Mouse (Mus musculus): ENCODE measurements around the gene Prss46.

DNA sequence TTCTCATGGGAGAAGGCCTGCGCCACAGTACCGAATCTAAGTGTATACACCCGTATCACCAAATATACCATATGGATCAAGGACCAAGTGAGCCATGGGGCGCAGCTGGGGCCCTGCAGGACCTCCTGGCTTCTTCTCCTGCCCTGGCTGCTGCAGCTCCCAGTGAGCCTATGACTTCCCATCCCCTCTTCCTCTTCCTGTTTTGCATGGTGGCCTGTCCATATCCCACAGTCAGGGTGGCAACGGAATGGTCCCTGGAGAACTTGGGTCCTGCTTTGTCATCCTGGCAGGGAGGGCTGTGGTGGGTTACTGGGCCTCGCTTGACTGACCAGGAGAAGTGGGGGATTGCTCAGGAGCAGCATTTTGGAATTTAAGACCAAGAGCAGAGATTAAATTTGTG lies 3.4 kb upstream of the Prss46 start:
- TF ChIP-seq POLR2A (IDR thresholded peaks at IDR 0.05; ENCODE audit: control insufficient read depth, extremely low read depth, insufficient read depth, low read length, poor library complexity) (no peak), CTCF (IDR thresholded peaks at IDR 0.05; ENCODE audit: borderline replicate concordance, control insufficient read depth, extremely low read depth, insufficient read depth, low read length, poor library complexity) (no peak)

Measured in thymus, adult 2 months (tissue).